26 mouse cellular contexts compared by ENCODE assay signal in the genomic region with DNA sequence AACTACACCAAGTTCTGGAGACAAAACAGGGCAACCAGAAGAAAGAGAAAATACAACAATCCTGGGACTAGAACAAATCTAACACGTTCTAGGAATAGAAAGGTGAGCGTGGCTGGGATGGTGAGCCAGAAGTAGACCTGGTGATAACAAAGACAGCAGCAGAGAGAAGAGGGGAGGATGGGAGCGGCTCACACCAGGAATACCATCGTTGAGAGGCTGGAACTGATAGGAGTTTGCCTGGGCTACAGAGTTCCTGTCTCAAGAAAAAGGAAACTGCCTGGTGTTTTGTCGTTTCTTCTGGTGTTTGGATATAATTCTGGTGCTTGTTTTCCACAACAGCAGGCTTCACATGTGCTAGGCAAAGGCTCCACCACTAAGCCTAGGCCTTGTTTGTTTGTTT. TPM values are rescaled to one million over a fixed set of nuclear protein-coding genes. Genes with fewer than 3 reads are reported as not detected.
DNase-seq lines count a peak whose midpoint lies in the region; ATAC-seq and TF ChIP-seq lines count a peak whose summit lies in the region.
"Had no signal": no experiment of that assay in that cellular context is flagged by ENCODE, and none has a peak within 500 bp of the region (broad histone marks: within the 10 kb centered on the region; RNA-seq: fewer than 3 reads in every experiment).

No protein-coding gene starts in this region.

- H3K9me3 ChIP-seq in heart, embryonic 14.5 days (ENCODE audit: control insufficient read depth, low read length) = no peaks in the 10 kb centered on the region
- H3K9me3 ChIP-seq in liver, embryonic 12.5 days (replicated peaks) = no peaks in the 10 kb centered on the region
- H3K9me3 ChIP-seq in liver, embryonic 11.5 days (ENCODE audit: control insufficient read depth, low read length) = no peaks in the 10 kb centered on the region
- H3K9me3 ChIP-seq in ES-Bruce4 (replicated peaks; ENCODE audit: control insufficient read depth, insufficient read depth, low read length, poor library complexity, severe bottlenecking) = no peaks in the 10 kb centered on the region
- H3K9me3 ChIP-seq: embryonic facial prominence, embryonic 10.5 days; embryonic facial prominence, embryonic 15.5 days; forebrain, embryonic 13.5 days; hindbrain, embryonic 15.5 days; kidney, embryonic 15.5 days had no signal

- no peak for TF ChIP-seq CTCF in heart, adult 2 months (IDR thresholded peaks at IDR 0.05)
- no peak for TF ChIP-seq CTCF in ES-Bruce4 (IDR thresholded peaks at IDR 0.05; ENCODE audit: low read depth, low read length)

- WGBS in heart, adult 2 months = 44% methylated on average over 5 of the region's 5 CpGs
- 31% methylated on average over 5 of the region's 5 CpGs for WGBS in heart, embryonic 14.5 days
- WGBS in liver, embryonic 12.5 days (ENCODE audit: insufficient replicate concordance) = 61% methylated on average over 5 of the region's 5 CpGs
- 70% methylated on average over 5 of the region's 5 CpGs for WGBS in liver, embryonic 11.5 days

- peaks cover 3% of the 10 kb centered on the region for H3K79me2 ChIP-seq in heart, adult 2 months (replicated peaks; ENCODE audit: control insufficient read depth, insufficient read depth, low read length)

- H3K4me2 ChIP-seq in heart, embryonic 14.5 days (ENCODE audit: low read length) = peak overlapping the region; percentile 11; the same call in 1 of the 2 replicates
- H3K4me2 ChIP-seq in liver, embryonic 12.5 days = no peak overlapping the region
- H3K4me2 ChIP-seq in liver, embryonic 11.5 days = no peak overlapping the region
- H3K4me2 ChIP-seq: embryonic facial prominence, embryonic 15.5 days; forebrain, embryonic 13.5 days; hindbrain, embryonic 15.5 days; kidney, embryonic 15.5 days had no signal

- no peak overlapping the region for H3K27ac ChIP-seq in heart, adult 2 months
- peak overlapping the region; percentile 16 to 31; a peak in 2 of 4 replicates for H3K27ac ChIP-seq in heart, embryonic 14.5 days (replicated peaks in 1 of 2; ENCODE audit: control insufficient read depth in 1 of 2, insufficient read depth in 1 of 2, low read depth in 2 of 2, low read length in 2 of 2)
- 0 out of 2 replicates have a peak overlapping the region, but pooled peaks have one; percentile 14 for H3K27ac ChIP-seq in liver, embryonic 12.5 days
- H3K27ac ChIP-seq in liver, embryonic 11.5 days (ENCODE audit: low read depth, low read length) = no peak overlapping the region
- H3K27ac ChIP-seq in ES-Bruce4 (ENCODE audit: insufficient read depth, low read length) = 0 out of 2 replicates have a peak overlapping the region, but pooled peaks have one; percentile 1
- H3K27ac ChIP-seq: embryonic facial prominence, embryonic 10.5 days; embryonic facial prominence, embryonic 15.5 days; forebrain, embryonic 13.5 days; hindbrain, embryonic 15.5 days; kidney, embryonic 15.5 days had no signal

- no peak overlapping the region for H3K4me3 ChIP-seq in heart, adult 2 months
- no peak overlapping the region for H3K4me3 ChIP-seq in heart, embryonic 14.5 days (ENCODE audit: control insufficient read depth in 1 of 2, insufficient read depth in 1 of 2, low read depth in 1 of 2, low read length in 2 of 2)
- no peak overlapping the region for H3K4me3 ChIP-seq in liver, embryonic 12.5 days
- no peak overlapping the region for H3K4me3 ChIP-seq in liver, embryonic 11.5 days (ENCODE audit: low read depth, low read length)
- no peak overlapping the region for H3K4me3 ChIP-seq in ES-Bruce4 (ENCODE audit: low read depth, low read length)
- H3K4me3 ChIP-seq: embryonic facial prominence, embryonic 10.5 days; forebrain, embryonic 13.5 days; hindbrain, embryonic 15.5 days; kidney, embryonic 15.5 days had no signal

- no peak for TF ChIP-seq EP300 in heart, adult 2 months (IDR thresholded peaks at IDR 0.05; ENCODE audit: insufficient read depth, low read depth, low read length)
- no peak for TF ChIP-seq EP300 in ES-Bruce4 (IDR thresholded peaks at IDR 0.05; ENCODE audit: insufficient read depth, low read depth, low read length)

- peaks cover 26% of the 10 kb centered on the region for H3K36me3 ChIP-seq in heart, adult 2 months (ENCODE audit: control insufficient read depth, insufficient read depth, low read length)
- H3K36me3 ChIP-seq in heart, embryonic 14.5 days (ENCODE audit: control insufficient read depth, insufficient read depth, low read length) = peaks cover 28% of the 10 kb centered on the region
- peaks cover 42% of the 10 kb centered on the region for H3K36me3 ChIP-seq in liver, embryonic 12.5 days
- peaks cover 12% of the 10 kb centered on the region for H3K36me3 ChIP-seq in liver, embryonic 11.5 days (ENCODE audit: control insufficient read depth, insufficient read depth, low read length)
- peaks cover 18% of the 10 kb centered on the region for H3K36me3 ChIP-seq in ES-Bruce4 (ENCODE audit: control insufficient read depth, insufficient read depth, low read length, poor library complexity, severe bottlenecking)

- DNase-seq in heart, adult 11 months = peak; percentile 72
- no peak for DNase-seq in heart, adult 2 months
- no peak for DNase-seq in heart, postnatal 10 days
- no peak for DNase-seq in liver, embryonic 11.5 days (ENCODE audit: low spot score)
- DNase-seq: adrenal gland, postnatal 10 days; cerebellum, adult 8-10 months; cerebellum, postnatal 25 days; gastrocnemius, postnatal 14 days; kidney, adult 11 months; kidney, postnatal 25 days; lung, postnatal 4 days; midbrain, embryonic 14.5 days; thymus, postnatal 4 days had no signal

- no peaks in the 10 kb centered on the region; the same call in 1 of the 2 replicates for H3K27me3 ChIP-seq in heart, adult 2 months (ENCODE audit: control insufficient read depth, insufficient read depth, low read length)
- H3K27me3 ChIP-seq in heart, embryonic 14.5 days (ENCODE audit: control insufficient read depth, insufficient read depth, low read length) = no peaks in the 10 kb centered on the region
- no peaks in the 10 kb centered on the region for H3K27me3 ChIP-seq in liver, embryonic 12.5 days (replicated peaks)
- no peaks in the 10 kb centered on the region for H3K27me3 ChIP-seq in liver, embryonic 11.5 days (replicated peaks; ENCODE audit: control insufficient read depth, insufficient read depth, low read length)
- no peaks in the 10 kb centered on the region for H3K27me3 ChIP-seq in ES-Bruce4 (ENCODE audit: control insufficient read depth, insufficient read depth, low read length, poor library complexity, severe bottlenecking)
- H3K27me3 ChIP-seq: embryonic facial prominence, embryonic 15.5 days; forebrain, embryonic 13.5 days; hindbrain, embryonic 15.5 days; kidney, embryonic 15.5 days; Patski had no signal

- intact Hi-C loops in heart, adult 2 months (cut with DNase I) = no loop called here
- intact Hi-C loops in heart, postnatal 10 days (cut with DNase I) = no loop called here

- TF ChIP-seq POLR2A in heart, adult 2 months (IDR thresholded peaks at IDR 0.05; ENCODE audit: insufficient read depth, low read depth, low read length) = no peak
- no peak for TF ChIP-seq POLR2A in ES-Bruce4 (IDR thresholded peaks at IDR 0.05; ENCODE audit: insufficient read depth, low read length)

- peaks cover 15% of the 10 kb centered on the region for H3K4me1 ChIP-seq in heart, adult 2 months (ENCODE audit: control insufficient read depth, insufficient read depth, low read length)
- peaks cover 14 to 41% of the 10 kb centered on the region in 2 experiments for H3K4me1 ChIP-seq in heart, embryonic 14.5 days (ENCODE audit: control insufficient read depth in 2 of 2, insufficient read depth in 2 of 2, low read length in 2 of 2)
- peaks cover 64% of the 10 kb centered on the region for H3K4me1 ChIP-seq in liver, embryonic 12.5 days
- peaks cover 16% of the 10 kb centered on the region for H3K4me1 ChIP-seq in liver, embryonic 11.5 days (replicated peaks; ENCODE audit: control insufficient read depth, insufficient read depth, low read length)
- H3K4me1 ChIP-seq in ES-Bruce4 (ENCODE audit: control insufficient read depth, insufficient read depth, low read length) = peaks cover 3% of the 10 kb centered on the region

- H3K9ac ChIP-seq in heart, adult 2 months (ENCODE audit: low read depth, low read length) = no peak overlapping the region
- H3K9ac ChIP-seq in heart, embryonic 14.5 days (ENCODE audit: low read length) = no peak overlapping the region
- H3K9ac ChIP-seq in liver, embryonic 12.5 days = no peak overlapping the region
- H3K9ac ChIP-seq in liver, embryonic 11.5 days (ENCODE audit: low read depth, low read length) = no peak overlapping the region
- peak overlapping the region; percentile 38; the same call in 1 of the 2 replicates for H3K9ac ChIP-seq in ES-Bruce4 (ENCODE audit: low read depth, poor library complexity, severe bottlenecking)
- H3K9ac ChIP-seq: embryonic facial prominence, embryonic 15.5 days; forebrain, embryonic 13.5 days; hindbrain, embryonic 15.5 days; kidney, embryonic 15.5 days had no signal

- no peak for ATAC-seq in heart, embryonic 14.5 days (ENCODE audit: insufficient number of reproducible peaks, insufficient read depth, low FRiP score, low read depth)
- ATAC-seq in liver, embryonic 12.5 days = no peak
- ATAC-seq in liver, embryonic 11.5 days (replicated peaks; ENCODE audit: low FRiP score) = no peak
- ATAC-seq: forebrain, embryonic 13.5 days; inflammation-experienced regulatory T-cells, adult 6 months; Patski had no signal

RNA-seq across cellular contexts. Expression of gene Cdk7, which starts 2.7 kb away (rescaled TPM):
- 10 to 100 TPM; 21.7 to 24.0 TPM for total RNA-seq in heart, adult 2 months (2021)
- polyA plus RNA-seq in heart, adult 2 months (2012; rRNA removed) = 11.2 and 18.2 TPM in 2 replicates
- polyA plus RNA-seq in heart, embryonic 14.5 days (2014; fragmentation: Nextera tagmentation; extraction: Ambion mirVana) = 69.2 and 70.2 TPM in 2 replicates
- total RNA-seq in heart, postnatal 10 days (2021) = 10 to 100 TPM; 29.5 to 34.8 TPM
- 60.1 TPM in 2 replicates for polyA plus RNA-seq in liver, embryonic 12.5 days (2016; fragmentation: Nextera tagmentation; extraction: Ambion mirVana)
- 92.0 and 97.2 TPM in 2 replicates for polyA plus RNA-seq in liver, embryonic 11.5 days (2014; fragmentation: Nextera tagmentation; extraction: Ambion mirVana)
- polyA plus RNA-seq in ES-Bruce4 (2011; ENCODE audit: insufficient read depth, insufficient read length, low read depth, missing spikeins) = 93.2 and 102 TPM in 2 replicates

RNA-seq across cellular contexts. Expression of gene Mrps36, which starts 16.4 kb away (rescaled TPM):
- total RNA-seq in heart, adult 2 months (2021) = 100 to 1,000 TPM; 185 to 206 TPM
- 161 and 254 TPM in 2 replicates for polyA plus RNA-seq in heart, adult 2 months (2012; rRNA removed)
- polyA plus RNA-seq in heart, embryonic 14.5 days (2014; fragmentation: Nextera tagmentation; extraction: Ambion mirVana) = 288 and 291 TPM in 2 replicates
- total RNA-seq in heart, postnatal 10 days (2021) = 100 to 1,000 TPM; 163 to 174 TPM
- polyA plus RNA-seq in liver, embryonic 12.5 days (2016; fragmentation: Nextera tagmentation; extraction: Ambion mirVana) = 174 and 179 TPM in 2 replicates
- 238 and 241 TPM in 2 replicates for polyA plus RNA-seq in liver, embryonic 11.5 days (2014; fragmentation: Nextera tagmentation; extraction: Ambion mirVana)
- 108 and 110 TPM in 2 replicates for polyA plus RNA-seq in ES-Bruce4 (2011; ENCODE audit: insufficient read depth, insufficient read length, low read depth, missing spikeins)

RNA-seq across cellular contexts. Expression of gene Cenph, which starts 47.6 kb away (rescaled TPM):
- total RNA-seq in heart, adult 2 months (2021) = under 1 TPM in 1 of 2 experiments, not detected in 1; 0.23 TPM
- polyA plus RNA-seq in heart, adult 2 months (2012; rRNA removed) = 0.08 TPM in 1 of 2 replicates, not detected in the other
- polyA plus RNA-seq in heart, embryonic 14.5 days (2014; fragmentation: Nextera tagmentation; extraction: Ambion mirVana) = 18.0 and 18.1 TPM in 2 replicates
- 1 to 10 TPM; 2.1 to 2.8 TPM for total RNA-seq in heart, postnatal 10 days (2021)
- polyA plus RNA-seq in liver, embryonic 12.5 days (2016; fragmentation: Nextera tagmentation; extraction: Ambion mirVana) = 45.3 and 47.4 TPM in 2 replicates
- polyA plus RNA-seq in liver, embryonic 11.5 days (2014; fragmentation: Nextera tagmentation; extraction: Ambion mirVana) = 73.0 and 77.5 TPM in 2 replicates
- polyA plus RNA-seq in ES-Bruce4 (2011; ENCODE audit: insufficient read depth, insufficient read length, low read depth, missing spikeins) = 52.4 and 58.8 TPM in 2 replicates
- total RNA-seq: layer of hippocampus, adult 18-20 months; liver, adult 2 months had no signal

RNA-seq across cellular contexts. Expression of gene Ccnb1, which starts 58.3 kb away (rescaled TPM):
- under 1 TPM; 0.21 to 0.41 TPM for total RNA-seq in heart, adult 2 months (2021)
- polyA plus RNA-seq in heart, adult 2 months (2012; rRNA removed) = 0.35 and 0.59 TPM in 2 replicates
- polyA plus RNA-seq in heart, embryonic 14.5 days (2014; fragmentation: Nextera tagmentation; extraction: Ambion mirVana) = 188 and 214 TPM in 2 replicates
- 10 to 100 TPM; 19.3 to 27.8 TPM for total RNA-seq in heart, postnatal 10 days (2021)
- 284 and 289 TPM in 2 replicates for polyA plus RNA-seq in liver, embryonic 12.5 days (2016; fragmentation: Nextera tagmentation; extraction: Ambion mirVana)
- 343 and 384 TPM in 2 replicates for polyA plus RNA-seq in liver, embryonic 11.5 days (2014; fragmentation: Nextera tagmentation; extraction: Ambion mirVana)
- 632 and 669 TPM in 2 replicates for polyA plus RNA-seq in ES-Bruce4 (2011; ENCODE audit: insufficient read depth, insufficient read length, low read depth, missing spikeins)

RNA-seq across cellular contexts. Expression of gene Ccdc125, which starts 58.6 kb away (rescaled TPM):
- under 1 TPM; 0.32 to 0.39 TPM for total RNA-seq in heart, adult 2 months (2021)
- polyA plus RNA-seq in heart, adult 2 months (2012; rRNA removed) = 0.59 and 0.70 TPM in 2 replicates
- 3.5 and 3.8 TPM in 2 replicates for polyA plus RNA-seq in heart, embryonic 14.5 days (2014; fragmentation: Nextera tagmentation; extraction: Ambion mirVana)
- 1 to 10 TPM; 1.5 to 2.0 TPM for total RNA-seq in heart, postnatal 10 days (2021)
- 6.4 and 6.8 TPM in 2 replicates for polyA plus RNA-seq in liver, embryonic 12.5 days (2016; fragmentation: Nextera tagmentation; extraction: Ambion mirVana)
- polyA plus RNA-seq in liver, embryonic 11.5 days (2014; fragmentation: Nextera tagmentation; extraction: Ambion mirVana) = 8.1 and 8.8 TPM in 2 replicates
- 3.6 and 3.8 TPM in 2 replicates for polyA plus RNA-seq in ES-Bruce4 (2011; ENCODE audit: insufficient read depth, insufficient read length, low read depth, missing spikeins)
- total RNA-seq: MEL had no signal

Comparison
In these comparisons a context has a peak if more than half of its experiments do, and no peak if none do; other contexts are left out.
1. H3K27ac ChIP-seq: peak in heart, embryonic 14.5 days (2 of 2), liver, embryonic 12.5 days (single experiment) and ES-Bruce4 (single experiment); none in heart, adult 2 months (single experiment) and liver, embryonic 11.5 days (single experiment).
2. RNA of gene Cenph, which starts 47.6 kb away (polyA plus RNA-seq): 73.0 to 77.5 TPM in liver, embryonic 11.5 days, 52.4 to 58.8 TPM in ES-Bruce4, 45.3 to 47.4 TPM in liver, embryonic 12.5 days and 18.0 to 18.1 TPM in heart, embryonic 14.5 days; 0.08 TPM in heart, adult 2 months; every median in the first group is over 10 times any median in the second.